Mouse (Mus musculus) small intestine, adult 2 months (tissue): ENCODE results near the gene Hist1h4c. TPM values are rescaled to one million over a fixed set of nuclear protein-coding genes. Genes with fewer than 3 reads are reported as not detected.

Experiments
- H3K27ac ChIP-seq: fragments of 200-500 bp; 2 replicates; pipeline ENCODE4 v1.5.1; 2012; ENCODE audit warnings: low read depth, low read length, control low read depth, inconsistent platforms; ENCODE audit not compliant: insufficient read depth
- H3K27me3 ChIP-seq: fragments of 200-500 bp; 2 replicates; pipeline ENCODE4 v1.6.1; 2012; ENCODE audit warnings: mild to moderate bottlenecking, moderate library complexity, low read length, inconsistent platforms; ENCODE audit not compliant: control insufficient read depth, insufficient read depth
- H3K36me3 ChIP-seq: fragments of 200-500 bp; 2 replicates; pipeline ENCODE4 v1.6.1; 2012; ENCODE audit warnings: mild to moderate bottlenecking, low read length, control low read depth, inconsistent platforms; ENCODE audit not compliant: control insufficient read depth, insufficient read depth
- H3K4me1 ChIP-seq: fragments of 200-500 bp; 2 replicates; pipeline ENCODE4 v1.6.1; 2012; ENCODE audit warnings: low read length, inconsistent platforms, mixed read lengths; ENCODE audit not compliant: control insufficient read depth, insufficient read depth, insufficient read length
- H3K4me3 ChIP-seq: fragments of 200-500 bp; 2 replicates; pipeline ENCODE4 v1.5.1; 2012; ENCODE audit warnings: low read depth, mild to moderate bottlenecking, control low read depth, inconsistent platforms, low read length, moderate library complexity
- CTCF ChIP-seq: fragments of 200-500 bp; IDR thresholded peaks from 2 replicates; pipeline ENCODE4 v1.5.1; 2012; ENCODE audit warnings: low read depth, mild to moderate bottlenecking, control low read depth, inconsistent platforms, low read length, moderate library complexity, mixed read lengths; ENCODE audit not compliant: insufficient replicate concordance, insufficient read length; ENCODE audit errors: extremely low read depth
- POLR2A ChIP-seq: fragments of 200-500 bp; IDR thresholded peaks from 2 replicates; pipeline ENCODE4 v1.6.1; 2012; ENCODE audit warnings: low read depth, mild to moderate bottlenecking, control low read depth, inconsistent platforms, low read length, moderate library complexity
- WGBS: fragments of 180-500 bp; shearing (Covaris S2); methylation state at CpG from one replicate; pipeline ENCODE4 v1.1.7; 2018; 5-methylcytosine and 5-hydroxymethylcytosine counted together
- polyA plus RNA-seq: library from polyadenylated mRNA; depleted of rRNA; stranded (reverse); fragments of >200 nt; gene quantifications from 2 replicates; pipeline ENCODE4 v1.2.3, GENCODE M21; 2012

The Hist1h4c gene
- polyA plus RNA-seq, 1 experiment, result 17.8 TPM

- Histone ChIP-seq H3K36me3 (peaks cover 9% of the 10 kb centered on the region), H3K27me3 (no peaks in the 10 kb centered on the region), H3K4me1 (peaks cover 4% of the 10 kb centered on the region; the same call in 1 of the 2 replicates), H3K27ac (no peak overlapping the region), H3K4me3 (no peak overlapping the region)
- 96% methylated on average over 9 of the region's 9 CpGs for WGBS
- TF ChIP-seq POLR2A (no peak), CTCF (no peak)
These were observed 3.3 kb downstream of the Hist1h4c start for GRCm38 (mm10) chr13:23694956-23695355.

- TF ChIP-seq CTCF (no peak), POLR2A (no peak)
- H3K27me3 ChIP-seq, result no peaks in the 10 kb centered on the region
- H3K4me1 ChIP-seq, result peaks cover 8% of the 10 kb centered on the region
- H3K36me3 ChIP-seq, result peaks cover 9% of the 10 kb centered on the region
- WGBS, result 34% methylated on average over 6 of the region's 6 CpGs
- peak overlapping the region; percentile 42 for H3K27ac ChIP-seq
- no peak overlapping the region for H3K4me3 ChIP-seq
These were observed 4.3 kb downstream of the Hist1h4c start for GRCm38 (mm10) chr13:23693856-23694440.

- 28% methylated on average over 2 of the region's 2 CpGs for WGBS
- no peak for TF ChIP-seq POLR2A
- TF ChIP-seq CTCF, result no peak
- H3K27ac ChIP-seq, result no peak overlapping the region
- H3K27me3 ChIP-seq, result no peaks in the 10 kb centered on the region
- H3K36me3 ChIP-seq, result peaks cover 9% of the 10 kb centered on the region; the same call in 1 of the 2 replicates
- H3K4me3 ChIP-seq, result no peak overlapping the region
- H3K4me1 ChIP-seq, result peaks cover 7% of the 10 kb centered on the region
These were observed 8.8 kb downstream of the Hist1h4c start for GRCm38 (mm10) chr13:23689459-23689858.

- WGBS, result 91% methylated on average over 2 of the region's 2 CpGs
- TF ChIP-seq POLR2A (no peak), CTCF (no peak)
- H3K27ac ChIP-seq, result 0 out of 2 replicates have a peak overlapping the region, but pooled peaks have one; percentile 37
- H3K36me3 ChIP-seq, result peaks cover 9% of the 10 kb centered on the region; the same call in 1 of the 2 replicates
- H3K27me3 ChIP-seq, result no peaks in the 10 kb centered on the region
- no peak overlapping the region for H3K4me3 ChIP-seq
- H3K4me1 ChIP-seq, result peaks cover 7% of the 10 kb centered on the region
These were observed 9.3 kb downstream of the Hist1h4c start for GRCm38 (mm10) chr13:23688956-23689355.

- H3K36me3 ChIP-seq, result peaks cover 8% of the 10 kb centered on the region; the same call in 1 of the 2 replicates
- WGBS, result 30% methylated on average over 7 of the region's 7 CpGs
- H3K27ac ChIP-seq, result peak overlapping the region; percentile 93
- TF ChIP-seq POLR2A (no peak), CTCF (no peak)
- no peaks in the 10 kb centered on the region for H3K27me3 ChIP-seq
- peaks cover 6% of the 10 kb centered on the region; the same call in 1 of the 2 replicates for H3K4me1 ChIP-seq
- peak overlapping the region; percentile 37 for H3K4me3 ChIP-seq
These were observed 10.3 kb downstream of the Hist1h4c start for GRCm38 (mm10) chr13:23687907-23688306.

- no peak overlapping the region for H3K27ac ChIP-seq
- WGBS, result 34% methylated on average over 4 of the region's 4 CpGs
These were observed 11.1 kb downstream of the Hist1h4c start for GRCm38 (mm10) chr13:23687181-23687580.

GRCm38 (mm10) chr13:23685966-23686365 is 12.3 kb downstream of the Hist1h4c start:
- 9% methylated on average over 4 of the region's 4 CpGs for WGBS
- H3K27ac ChIP-seq, result peak overlapping the region; percentile 97
- peak overlapping the region; percentile 45; the same call in 1 of the 2 replicates for H3K4me3 ChIP-seq

More at GRCm38 (mm10) chr13:23687181-23687580, 11.1 kb downstream of the Hist1h4c start:
- Histone ChIP-seq H3K27me3 (no peaks in the 10 kb centered on the region), H3K36me3 (peaks cover 8% of the 10 kb centered on the region; the same call in 1 of the 2 replicates), H3K4me3 (no peak overlapping the region), H3K4me1 (peaks cover 6% of the 10 kb centered on the region; the same call in 1 of the 2 replicates)
- TF ChIP-seq POLR2A (no peak), CTCF (no peak)

More at GRCm38 (mm10) chr13:23685966-23686365, 12.3 kb downstream of the Hist1h4c start:
- Histone ChIP-seq H3K27me3 (no peaks in the 10 kb centered on the region), H3K4me1 (peaks cover 6% of the 10 kb centered on the region; the same call in 1 of the 2 replicates), H3K36me3 (peaks cover 2% of the 10 kb centered on the region; the same call in 1 of the 2 replicates)
- TF ChIP-seq POLR2A, result no peak
- no peak for TF ChIP-seq CTCF
